Mouse (Mus musculus): ENCODE data around the gene Zfyve1. TPM values are rescaled to one million over a fixed set of nuclear protein-coding genes. Genes with fewer than 3 reads are reported as not detected.

The Zfyve1 gene
- total RNA-seq, 2 experiments from 2014 or later, result 42.6 to 45.9 TPM

DNA sequence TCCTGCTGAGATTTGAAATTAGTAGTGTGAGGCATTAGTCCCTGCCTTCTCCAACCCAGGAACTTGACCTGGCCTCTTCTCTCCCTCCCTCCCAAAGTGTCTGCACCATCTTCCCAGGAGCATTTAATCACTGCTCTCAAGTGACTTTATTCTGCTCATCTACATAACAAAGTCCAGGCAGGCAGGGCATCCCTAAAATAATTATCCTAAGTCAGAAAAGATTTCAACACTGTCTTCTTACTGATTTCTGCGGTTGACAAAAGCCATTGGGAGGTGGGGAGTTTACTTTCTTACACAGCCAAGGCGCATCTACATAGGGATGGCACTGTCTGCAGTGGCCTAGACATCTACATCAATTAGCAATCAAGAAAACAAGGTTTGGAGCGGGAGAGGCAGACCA, 27.2 kb downstream of the Zfyve1 start:
- no peak overlapping the region for H3K4me3 ChIP-seq
- no peak for TF ChIP-seq CTCF (conservative IDR thresholded peaks at IDR 0.05)
- no peak overlapping the region for H3K27ac ChIP-seq
- DNase-seq (ENCODE audit: low spot score in 2 of 2), result no peak

DNA sequence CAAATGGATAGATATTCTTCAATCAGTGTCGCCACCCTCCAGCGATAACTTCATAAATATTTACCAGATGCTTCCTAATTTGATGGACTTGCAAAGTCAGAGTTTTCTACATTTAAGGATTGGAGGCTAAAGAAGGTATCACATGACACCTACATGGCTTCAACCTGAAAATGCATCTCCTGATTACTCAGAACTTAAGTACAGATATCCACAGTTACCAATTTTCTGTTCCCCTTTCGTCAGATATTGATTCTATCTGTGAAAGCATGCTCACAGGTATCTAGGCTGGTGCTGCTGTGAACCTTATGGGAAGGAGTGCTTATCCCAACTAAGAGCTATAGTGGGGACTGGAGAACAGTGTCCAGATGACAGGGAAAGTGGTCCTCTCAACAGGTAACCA, 34.4 kb downstream of the Zfyve1 start:
- no peak for TF ChIP-seq CTCF (conservative IDR thresholded peaks at IDR 0.05)
- Histone ChIP-seq H3K4me3 (no peak overlapping the region), H3K27ac (no peak overlapping the region)
- DNase-seq (ENCODE audit: low spot score in 2 of 2), result no peak

DNA sequence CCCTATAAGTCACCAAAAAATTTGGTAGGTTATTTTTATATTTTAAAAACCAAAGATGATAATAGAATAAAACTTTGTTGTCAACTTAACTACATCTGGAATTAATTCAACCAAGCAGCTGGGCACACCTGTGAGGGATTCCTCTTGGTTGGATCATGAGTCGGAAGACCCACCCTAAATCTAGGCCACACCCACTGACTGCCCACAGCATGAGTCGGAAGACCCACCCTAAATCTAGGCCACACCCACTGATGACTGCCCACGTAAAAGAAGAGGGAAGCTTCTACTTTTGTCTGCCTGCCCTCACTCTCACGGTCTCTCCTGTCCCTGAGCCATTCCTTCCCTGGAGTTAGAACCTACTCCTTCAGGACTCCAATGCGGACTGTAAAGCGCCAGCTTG, 36.8 kb downstream of the Zfyve1 start:
- DNase-seq (ENCODE audit: low spot score in 2 of 2), result no peak
- H3K4me3 ChIP-seq, result no peak overlapping the region
- TF ChIP-seq CTCF (conservative IDR thresholded peaks at IDR 0.05), result no peak
- no peak overlapping the region for H3K27ac ChIP-seq

DNA sequence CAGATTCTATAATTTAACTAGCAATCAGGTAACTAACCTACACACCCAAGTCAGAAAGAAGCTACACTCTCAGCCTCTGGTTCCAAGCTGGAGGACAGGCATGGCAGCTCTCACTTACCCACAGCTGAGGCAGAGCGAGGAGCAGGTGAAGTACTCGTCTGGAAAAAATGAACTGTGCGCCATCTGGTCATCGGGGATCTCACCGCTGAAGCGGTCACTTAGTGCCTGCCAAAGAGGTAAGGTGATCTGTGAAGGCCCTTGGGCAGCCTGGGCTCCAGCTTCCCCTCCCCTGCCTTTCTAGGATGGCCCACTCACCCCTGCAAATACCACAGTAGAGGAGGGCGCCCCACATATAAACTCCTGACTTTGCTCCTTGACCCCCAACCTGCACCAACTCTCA, 38.5 kb downstream of the Zfyve1 start:
- Histone ChIP-seq H3K4me3 (no peak overlapping the region), H3K27ac (no peak overlapping the region)
- DNase-seq (ENCODE audit: low spot score in 2 of 2), result no peak
- no peak for TF ChIP-seq CTCF (conservative IDR thresholded peaks at IDR 0.05)

DNA sequence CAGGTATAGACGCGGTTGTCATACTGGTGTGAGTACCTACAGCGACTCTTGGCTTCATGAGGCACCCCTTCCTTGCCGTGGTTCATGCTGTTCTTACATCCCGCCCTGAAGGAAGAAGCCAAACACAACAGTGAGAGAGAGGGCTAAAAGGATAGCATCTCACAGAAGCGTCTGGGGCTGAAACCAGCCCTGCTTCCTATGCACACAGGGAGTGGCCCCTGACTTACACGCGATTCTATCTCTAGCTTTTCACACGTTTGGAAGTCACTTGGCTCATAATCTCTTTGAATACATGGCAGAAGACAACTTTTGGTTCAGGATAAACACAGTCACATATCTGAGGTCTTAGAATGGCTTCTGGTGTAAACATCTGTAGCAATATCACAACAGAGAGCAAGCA, 41.4 kb downstream of the Zfyve1 start:
- no peak for DNase-seq (ENCODE audit: low spot score in 2 of 2)
- H3K27ac ChIP-seq, result no peak overlapping the region
- no peak for TF ChIP-seq CTCF (conservative IDR thresholded peaks at IDR 0.05)
- H3K4me3 ChIP-seq, result no peak overlapping the region

DNA sequence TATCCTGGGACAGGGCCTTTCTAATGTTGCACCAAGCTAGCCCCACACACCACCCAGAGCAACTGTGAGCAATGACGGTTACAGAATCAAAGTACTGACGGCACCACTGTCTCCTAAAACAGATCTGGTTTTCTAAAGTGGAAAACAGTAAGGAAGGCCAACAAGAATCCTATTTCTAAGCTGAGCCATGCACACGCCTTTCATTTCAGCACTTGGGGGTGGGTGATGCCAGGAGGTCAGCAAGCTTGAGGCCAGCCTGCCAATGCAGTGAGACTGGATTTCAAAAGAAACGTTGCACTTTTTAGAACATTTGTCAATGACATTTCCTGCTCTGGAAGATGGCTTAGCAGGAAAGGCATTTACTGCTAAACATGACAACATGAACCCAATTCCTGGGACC, 43.2 kb downstream of the Zfyve1 start:
- H3K27ac ChIP-seq, result no peak overlapping the region
- DNase-seq (ENCODE audit: low spot score in 2 of 2), result no peak
- TF ChIP-seq CTCF (conservative IDR thresholded peaks at IDR 0.05), result no peak
- H3K4me3 ChIP-seq, result no peak overlapping the region

DNA sequence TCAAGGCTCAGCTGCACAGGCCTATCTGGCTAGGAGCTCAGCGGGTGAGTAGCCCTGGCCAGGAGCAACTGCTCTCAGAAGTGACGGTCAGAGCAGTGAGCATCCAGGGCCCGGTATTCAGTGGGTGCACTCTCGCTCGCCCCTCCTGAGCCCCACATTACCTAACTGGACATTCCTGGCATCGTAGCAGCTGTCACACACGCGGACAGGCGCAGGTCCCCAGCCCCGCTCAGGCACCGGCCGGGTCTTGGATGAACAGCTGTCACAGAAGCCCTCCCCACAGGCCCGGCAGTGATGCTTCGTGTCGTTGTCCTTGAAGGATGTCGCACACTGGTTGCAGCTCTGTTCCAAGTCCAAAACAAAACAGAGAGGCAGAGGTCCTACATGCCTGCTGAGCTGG, 45.7 kb downstream of the Zfyve1 start:
- H3K27ac ChIP-seq, result no peak overlapping the region
- TF ChIP-seq CTCF (conservative IDR thresholded peaks at IDR 0.05), result no peak
- DNase-seq (ENCODE audit: low spot score in 2 of 2), result no peak
- H3K4me3 ChIP-seq, result no peak overlapping the region

DNA sequence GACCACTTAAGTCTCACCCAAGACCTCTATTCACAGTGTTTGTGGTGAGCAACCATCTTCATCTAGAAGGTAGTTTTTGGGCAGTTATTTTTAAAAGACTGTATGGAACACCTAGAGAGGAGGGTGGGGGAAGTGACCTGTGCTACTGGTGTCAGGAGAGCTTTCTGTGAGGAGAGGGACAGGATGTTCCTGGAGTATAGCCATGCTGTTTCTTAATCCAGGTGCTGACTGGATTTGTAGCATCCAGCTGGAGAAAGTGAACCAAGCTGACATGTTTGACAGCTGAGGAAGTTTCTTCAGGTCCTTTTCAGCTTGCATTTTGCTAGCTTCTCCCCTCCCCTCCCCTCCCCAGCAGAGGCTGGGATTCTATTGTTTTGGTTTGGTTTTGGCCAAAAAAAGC, 52.2 kb downstream of the Zfyve1 start:
- TF ChIP-seq CTCF (conservative IDR thresholded peaks at IDR 0.05), result no peak
- no peak overlapping the region for H3K27ac ChIP-seq
- no peak overlapping the region for H3K4me3 ChIP-seq
- no peak for DNase-seq (ENCODE audit: low spot score in 2 of 2)

DNA sequence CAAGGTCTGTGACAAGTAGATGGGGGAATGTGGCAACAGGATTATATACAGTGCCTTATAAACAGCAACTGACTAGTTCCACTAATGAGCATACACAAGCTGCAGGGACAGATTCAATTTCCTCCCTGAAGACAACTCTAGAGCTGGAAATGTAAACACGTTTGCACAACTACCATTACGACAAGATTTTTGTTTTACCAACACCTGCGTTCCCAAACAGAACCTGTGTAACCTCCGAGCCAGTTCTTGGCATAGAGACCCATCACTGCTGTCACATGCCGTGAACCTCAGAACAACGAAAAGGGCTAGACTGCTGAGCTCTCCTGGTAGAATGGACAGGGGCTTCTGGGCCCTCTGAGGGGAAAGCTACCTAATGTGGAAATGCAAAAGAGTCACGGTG, 53.0 kb downstream of the Zfyve1 start:
- no peak for TF ChIP-seq CTCF (conservative IDR thresholded peaks at IDR 0.05)
- Histone ChIP-seq H3K27ac (no peak overlapping the region), H3K4me3 (no peak overlapping the region)
- no peak for DNase-seq (ENCODE audit: low spot score in 2 of 2)

DNA sequence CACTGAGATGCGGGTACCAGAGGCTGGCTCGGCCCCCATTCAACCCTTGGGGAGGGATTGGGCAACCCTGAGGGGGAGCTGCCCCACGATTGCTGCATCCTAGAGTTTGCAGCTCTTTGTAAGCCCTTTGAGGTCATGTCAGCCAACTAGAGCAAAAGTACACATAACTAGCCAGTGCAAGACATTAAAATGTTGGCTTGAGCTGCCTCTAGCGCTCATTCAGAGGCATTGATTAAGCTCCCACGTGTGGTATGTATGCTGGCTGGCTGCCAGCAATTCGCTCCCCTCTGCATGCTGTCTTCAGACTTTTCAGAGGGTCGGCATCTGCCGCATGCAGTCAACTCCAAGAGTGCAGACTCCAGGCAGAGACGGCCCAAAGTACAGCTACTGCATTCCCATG, 61.0 kb downstream of the Zfyve1 start:
- no peak for DNase-seq (ENCODE audit: low spot score in 2 of 2)
- H3K4me3 ChIP-seq, result no peak overlapping the region
- no peak; the same call in 1 of the 2 replicates for TF ChIP-seq CTCF (conservative IDR thresholded peaks at IDR 0.05)
- H3K27ac ChIP-seq, result no peak overlapping the region

DNA sequence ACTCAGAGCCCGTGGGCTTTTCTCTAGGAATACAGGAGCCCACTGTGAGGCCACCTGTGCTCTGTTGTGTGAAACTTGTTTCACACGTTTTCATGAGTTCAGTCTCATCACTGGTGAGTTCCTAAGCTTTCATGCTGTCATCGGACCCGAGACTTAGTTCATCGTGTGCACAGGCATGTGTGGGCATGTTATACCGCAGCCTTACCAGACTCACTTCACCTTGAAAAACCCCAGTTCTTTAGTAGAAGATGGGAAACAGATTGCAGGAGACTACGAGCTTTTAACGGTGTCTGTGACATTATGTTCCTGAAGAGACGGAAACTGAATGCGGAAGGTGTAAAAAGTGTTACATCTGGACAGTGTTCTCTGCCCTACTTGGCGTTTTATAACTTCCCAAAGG, 61.6 kb downstream of the Zfyve1 start:
- Histone ChIP-seq H3K4me3 (no peak overlapping the region), H3K27ac (no peak overlapping the region)
- DNase-seq (ENCODE audit: low spot score in 2 of 2), result no peak
- TF ChIP-seq CTCF (conservative IDR thresholded peaks at IDR 0.05), result no peak

DNA sequence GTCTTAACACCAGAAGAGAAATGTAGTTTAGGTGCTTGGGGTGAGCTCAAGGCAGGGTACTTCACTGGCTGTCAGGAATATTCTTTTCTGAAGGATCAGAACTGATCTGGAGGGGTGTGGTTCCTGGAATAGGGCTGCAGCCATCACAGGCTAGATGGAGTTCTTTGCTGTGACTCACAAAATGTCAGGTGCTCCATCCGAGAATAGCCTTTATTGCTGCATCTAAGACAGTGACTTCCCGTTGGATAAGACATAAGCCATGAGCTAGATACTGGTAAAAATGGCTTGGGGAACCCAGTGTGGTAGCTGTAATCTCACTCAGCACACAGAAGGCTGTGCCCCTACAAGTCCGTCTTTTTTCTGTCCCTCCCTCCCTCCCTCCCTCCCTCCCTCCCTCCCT, 62.8 kb downstream of the Zfyve1 start:
- DNase-seq (ENCODE audit: low spot score in 2 of 2), result no peak
- no peak overlapping the region for H3K4me3 ChIP-seq
- TF ChIP-seq CTCF (conservative IDR thresholded peaks at IDR 0.05), result no peak
- no peak overlapping the region for H3K27ac ChIP-seq

DNA sequence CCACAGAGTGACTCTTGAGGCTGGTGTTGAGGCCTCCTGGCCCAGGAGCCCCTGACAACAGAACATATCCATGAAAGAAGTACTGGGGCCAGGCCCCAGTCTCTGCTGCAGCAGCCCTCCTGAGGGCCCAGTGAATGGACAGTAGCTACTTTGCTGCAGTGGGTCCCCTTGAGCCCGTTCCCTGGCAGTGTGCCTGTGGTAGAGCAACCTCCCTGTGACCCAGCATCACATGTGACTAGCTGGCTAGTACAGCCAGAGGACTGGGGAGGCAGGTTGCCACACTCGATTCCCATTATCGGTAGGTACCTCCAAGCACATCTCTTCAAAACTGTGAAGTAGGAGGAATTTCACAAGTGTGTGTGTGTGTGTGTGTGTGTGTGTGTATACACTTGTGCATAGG, 64.1 kb downstream of the Zfyve1 start:
- DNase-seq (ENCODE audit: low spot score in 2 of 2), result no peak
- Histone ChIP-seq H3K27ac (no peak overlapping the region), H3K4me3 (no peak overlapping the region)
- TF ChIP-seq CTCF (conservative IDR thresholded peaks at IDR 0.05), result no peak

DNA sequence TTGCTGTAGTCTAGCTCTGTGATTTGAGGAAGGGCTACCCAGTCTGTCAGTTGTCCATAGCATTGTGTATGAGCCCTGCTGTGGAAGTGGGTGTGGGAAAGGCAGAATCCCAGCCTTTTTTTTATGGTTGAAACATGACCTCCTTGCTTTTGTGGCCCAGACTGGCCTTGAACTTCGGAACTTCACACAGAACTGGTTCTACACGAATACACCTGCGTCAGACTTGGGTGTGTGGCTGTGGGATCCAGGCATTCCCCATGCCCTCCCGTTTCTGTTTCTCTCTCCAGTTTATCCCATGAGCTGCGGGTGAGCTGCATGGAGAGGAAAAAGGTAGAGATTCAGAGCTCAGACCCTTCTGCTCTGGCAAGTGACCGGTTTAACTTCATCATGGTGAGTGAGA, 65.0 kb downstream of the Zfyve1 start:
- no peak for TF ChIP-seq CTCF (conservative IDR thresholded peaks at IDR 0.05)

DNA sequence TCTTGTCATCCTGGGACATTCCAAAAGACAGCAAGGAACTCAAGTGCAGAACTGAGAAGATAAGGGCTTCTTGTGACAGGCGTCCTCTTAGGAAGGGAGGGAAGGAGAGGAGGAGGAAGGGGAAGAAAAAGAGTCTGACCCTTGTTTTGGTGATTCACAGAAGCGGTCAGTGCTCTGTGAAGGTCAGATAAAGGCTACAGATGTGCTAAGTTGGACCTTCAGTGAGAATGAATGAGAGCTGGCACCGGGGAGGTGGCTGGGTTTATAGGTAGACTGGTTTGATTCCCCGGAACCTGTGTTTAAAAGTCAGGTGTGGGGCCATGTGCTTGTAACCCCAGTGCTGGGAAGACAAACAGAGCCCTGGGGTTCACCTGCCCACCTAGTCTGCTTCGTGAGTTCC, 68.4 kb downstream of the Zfyve1 start:
- H3K27ac ChIP-seq, result no peak overlapping the region
- DNase-seq (ENCODE audit: low spot score in 2 of 2), result no peak
- TF ChIP-seq CTCF (conservative IDR thresholded peaks at IDR 0.05), result no peak
- no peak overlapping the region for H3K4me3 ChIP-seq

More for the DNA sequence above, 65.0 kb downstream of the Zfyve1 start:
- H3K27ac ChIP-seq, result no peak overlapping the region
- H3K4me3 ChIP-seq, result no peak overlapping the region
- no peak for DNase-seq (ENCODE audit: low spot score in 2 of 2)

Data from layer of hippocampus, adult 2 months (tissue).